Mouse (Mus musculus): ENCODE results near the gene Magohb. TPM values are rescaled to one million over a fixed set of nuclear protein-coding genes. Genes with fewer than 3 reads are reported as not detected.

Magohb gene
- 20.6 TPM for polyA plus RNA-seq (2017; shearing (Covaris generic))

GRCm38 (mm10) chr6:131292991-131293788, at the start of gene Magohb:
TSS of gene Magohb (minus strand) at chr6:131293244.

GRCm38 (mm10) chr6:131247206-131247605, 45.8 kb downstream of the Magohb start, which contains the start of gene Klra2:
TSS of gene Klra2 (minus strand) at chr6:131247362.

Other genes starting within 250 kb of the Magohb start
- gene Klra2, start 45.9 kb downstream of the Magohb start, polyA plus RNA-seq (2017; shearing (Covaris generic)): 0.26 TPM
- not detected for gene Styk1, start 60.4 kb upstream of the Magohb start, polyA plus RNA-seq (2017; shearing (Covaris generic))
- gene Ybx3, start 95.2 kb upstream of the Magohb start, polyA plus RNA-seq (2017; shearing (Covaris generic)): 114 TPM
- gene 5430401F13Rik, start 193.2 kb upstream of the Magohb start, polyA plus RNA-seq (2017; shearing (Covaris generic)): not detected
- 0.30 TPM for gene Gm6619, start 193.2 kb upstream of the Magohb start, polyA plus RNA-seq (2017; shearing (Covaris generic))